Mouse (Mus musculus) limb, embryonic 14.5 days (tissue): ENCODE results near the gene Ano10. TPM values are rescaled to one million over a fixed set of nuclear protein-coding genes. Genes with fewer than 3 reads are reported as not detected.

Source experiments
- ATAC-seq: fragments of 200-750 bp; cut with Nextera tagmentation; 2 replicates; pipeline ENCODE4 v1.8.0; 2017; ENCODE audit warnings: low read depth, moderate number of reproducible peaks, moderate TSS enrichment; ENCODE audit not compliant: low FRiP score
- DNase-seq: peaks from one replicate; pipeline ENCODE4 v3.0.0-alpha.2; 2015; ENCODE audit warnings: low spot score
- H3K27ac ChIP-seq: fragments of 300-500 bp; sonication (generic); replicated peaks from 2 replicates; pipeline ENCODE4 v1.5.1; 2014; ENCODE audit warnings: low read depth, mild to moderate bottlenecking, low read length, moderate library complexity, mixed read lengths
- H3K27me3 ChIP-seq: fragments of 300-500 bp; sonication (generic); 2 replicates; pipeline ENCODE4 v1.6.1; 2014; ENCODE audit warnings: low read length, mixed read lengths; ENCODE audit not compliant: control insufficient read depth, insufficient read depth
- H3K36me3 ChIP-seq: fragments of 300-500 bp; sonication (generic); 2 replicates; pipeline ENCODE4 v1.6.1; 2014; ENCODE audit warnings: mild to moderate bottlenecking, low read length, moderate library complexity, mixed read lengths; ENCODE audit not compliant: control insufficient read depth, insufficient read depth
- H3K4me1 ChIP-seq: fragments of 300-500 bp; sonication (generic); 2 replicates; pipeline ENCODE4 v1.6.1; 2014; ENCODE audit warnings: antibody characterized with exemption, low read length, mixed read lengths; ENCODE audit not compliant: control insufficient read depth, insufficient read depth
- H3K4me2 ChIP-seq: fragments of 300-500 bp; sonication (generic); replicated peaks from 2 replicates; pipeline ENCODE4 v1.6.1; 2014; ENCODE audit warnings: low read depth, mild to moderate bottlenecking, low read length, moderate library complexity; ENCODE audit not compliant: severe bottlenecking
- H3K4me3 ChIP-seq: fragments of 300-500 bp; sonication (generic); replicated peaks from 2 replicates; pipeline ENCODE4 v1.5.1; 2014; ENCODE audit warnings: low read length
- H3K9ac ChIP-seq: fragments of 300-500 bp; sonication (generic); 2 replicates; pipeline ENCODE4 v1.6.1; 2014; ENCODE audit warnings: mild to moderate bottlenecking, low read depth, low read length, moderate library complexity; ENCODE audit not compliant: severe bottlenecking
- H3K9me3 ChIP-seq: fragments of 300-500 bp; sonication (generic); 2 replicates; pipeline ENCODE4 v1.6.1; 2016; ENCODE audit warnings: low read length; ENCODE audit not compliant: control insufficient read depth
- POLR2A ChIP-seq: fragments of 200-500 bp; IDR thresholded peaks from 2 replicates; pipeline ENCODE4 v1.8.0; 2012; ENCODE audit warnings: inconsistent platforms, mild to moderate bottlenecking, moderate library complexity, borderline replicate concordance; ENCODE audit not compliant: insufficient read depth, insufficient read length; ENCODE audit errors: extremely low read depth
- WGBS: fragments of 180-500 bp; shearing (Covaris S2); extraction: QIAGEN DNeasy Blood & Tissue Kit; methylation state at CpG from one replicate; pipeline ENCODE4 v1.1.7; 2014; 5-methylcytosine and 5-hydroxymethylcytosine counted together
- polyA plus RNA-seq, 2 experiments: library from polyadenylated mRNA; depleted of rRNA in 1 of 2; stranded (reverse) in 1 of 2; unstranded in 1 of 2; fragments of >200 nt; fragmentation: Nextera tagmentation in 1 of 2; extraction: Ambion mirVana in 1 of 2; gene quantifications; 2 replicates each; pipeline versions ENCODE4 v1.2.1 to v1.2.3; 2012 to 2014

Gene Ano10
- polyA plus RNA-seq, 2 experiments: 34.4 to 49.4 TPM

DNA sequence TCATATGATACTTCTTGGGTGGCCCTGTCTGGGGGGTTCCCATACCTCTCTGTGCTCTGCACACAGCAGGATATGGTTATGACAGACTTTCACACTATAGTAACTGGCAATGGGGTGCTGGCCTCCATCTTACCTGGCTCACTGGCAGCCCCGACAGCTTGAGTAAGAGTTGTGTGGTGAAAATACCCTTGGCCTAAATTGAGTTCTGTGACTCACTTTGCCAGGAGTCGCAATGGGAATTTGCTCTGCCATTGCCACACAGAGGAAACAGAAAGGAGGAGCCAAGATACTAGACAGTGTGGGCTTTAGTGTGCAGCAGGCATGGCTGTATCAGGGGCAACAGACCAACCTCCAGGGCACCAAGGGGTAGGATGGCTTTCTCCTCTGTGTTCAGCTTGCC lies 4.0 kb downstream of the Ano10 start:
- Histone ChIP-seq H3K4me2 (no peak overlapping the region), H3K27me3 (no peaks in the 10 kb centered on the region), H3K27ac (no peak overlapping the region), H3K4me3 (no peak overlapping the region), H3K9me3 (no peaks in the 10 kb centered on the region), H3K9ac (no peak overlapping the region), H3K36me3 (no peaks in the 10 kb centered on the region), H3K4me1 (peaks cover 9% of the 10 kb centered on the region)
- DNase-seq (no peak), ATAC-seq (no peak)
- WGBS: 87% methylated on average over 2 of the region's 2 CpGs
- TF ChIP-seq POLR2A: no peak

DNA sequence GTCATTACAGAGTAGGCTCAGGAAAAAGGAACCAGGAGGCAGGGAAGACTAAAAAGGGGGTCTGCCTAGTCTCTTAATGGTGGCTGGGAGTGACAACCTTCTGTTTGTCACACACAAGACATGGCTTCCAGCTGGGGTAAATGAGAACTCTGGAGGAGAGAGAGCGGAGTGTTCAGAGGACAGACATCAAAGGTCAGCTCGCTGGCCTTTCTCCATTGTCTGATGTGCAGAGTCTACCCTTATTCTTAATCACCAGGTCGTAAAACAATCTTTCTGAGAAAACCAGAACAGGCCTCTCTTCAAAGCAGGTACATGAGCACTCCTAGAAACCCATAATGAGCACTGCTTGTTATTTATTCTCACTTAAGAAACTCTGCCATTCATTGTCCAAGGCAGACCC lies 5.8 kb downstream of the Ano10 start:
- Histone ChIP-seq H3K9me3 (no peaks in the 10 kb centered on the region), H3K4me3 (no peak overlapping the region), H3K36me3 (no peaks in the 10 kb centered on the region), H3K27ac (no peak overlapping the region), H3K4me2 (no peak overlapping the region), H3K27me3 (no peaks in the 10 kb centered on the region), H3K9ac (no peak overlapping the region), H3K4me1 (peaks cover 6% of the 10 kb centered on the region)
- WGBS: 26% methylated on average over 3 of the region's 3 CpGs
- DNase-seq: no peak
- no peak for ATAC-seq
- TF ChIP-seq POLR2A: no peak

- no peak overlapping the region for H3K27ac ChIP-seq
- 88% methylated on average over 3 of the region's 3 CpGs for WGBS
Observed at GRCm38 (mm10) chr9:122287526-122287925, 6.7 kb downstream of the Ano10 start.

GRCm38 (mm10) chr9:122285833-122286310 lies 8.4 kb downstream of the Ano10 start:
- Histone ChIP-seq H3K9ac (no peak overlapping the region), H3K4me1 (peaks cover 3% of the 10 kb centered on the region; the same call in 1 of the 2 replicates), H3K4me2 (no peak overlapping the region), H3K27me3 (no peaks in the 10 kb centered on the region), H3K4me3 (no peak overlapping the region), H3K36me3 (no peaks in the 10 kb centered on the region), H3K27ac (no peak overlapping the region), H3K9me3 (no peaks in the 10 kb centered on the region)
- DNase-seq (no peak), ATAC-seq (no peak)
- no peak for TF ChIP-seq POLR2A
- 43% methylated on average over 4 of the region's 4 CpGs for WGBS

More at GRCm38 (mm10) chr9:122287526-122287925, 6.7 kb downstream of the Ano10 start:
- TF ChIP-seq POLR2A: no peak
- no peak overlapping the region for H3K4me3 ChIP-seq
- H3K4me2 ChIP-seq: no peak overlapping the region
- DNase-seq (no peak), ATAC-seq (no peak)
- no peak overlapping the region for H3K9ac ChIP-seq
- no peaks in the 10 kb centered on the region for H3K27me3 ChIP-seq
- H3K9me3 ChIP-seq: no peaks in the 10 kb centered on the region
- H3K36me3 ChIP-seq: no peaks in the 10 kb centered on the region
- H3K4me1 ChIP-seq: peaks cover 3% of the 10 kb centered on the region; the same call in 1 of the 2 replicates

- no peak overlapping the region for H3K4me3 ChIP-seq
- H3K4me1 ChIP-seq: peaks cover 3% of the 10 kb centered on the region; the same call in 1 of the 2 replicates
- peak; percentile 34; the same call in 1 of the 2 replicates for ATAC-seq
- H3K36me3 ChIP-seq: no peaks in the 10 kb centered on the region
- H3K9ac ChIP-seq: no peak overlapping the region
- H3K4me2 ChIP-seq: no peak overlapping the region
- TF ChIP-seq POLR2A: no peak
- H3K9me3 ChIP-seq: no peaks in the 10 kb centered on the region
- no peak overlapping the region for H3K27ac ChIP-seq
- H3K27me3 ChIP-seq: no peaks in the 10 kb centered on the region
- DNase-seq: peak; percentile 17
- 16% methylated on average over 5 of the region's 11 CpGs for WGBS
Observed at GRCm38 (mm10) chr9:122285146-122285832, 8.9 kb downstream of the Ano10 start.

GRCm38 (mm10) chr9:122284696-122285095 lies 9.5 kb downstream of the Ano10 start:
- Histone ChIP-seq H3K4me3 (no peak overlapping the region), H3K4me2 (no peak overlapping the region), H3K27me3 (no peaks in the 10 kb centered on the region), H3K9ac (no peak overlapping the region), H3K27ac (no peak overlapping the region), H3K9me3 (no peaks in the 10 kb centered on the region), H3K36me3 (no peaks in the 10 kb centered on the region), H3K4me1 (peaks cover 3% of the 10 kb centered on the region; the same call in 1 of the 2 replicates)
- WGBS: 42% methylated on average over 2 of the region's 2 CpGs
- DNase-seq (no peak), ATAC-seq (no peak)
- no peak for TF ChIP-seq POLR2A
